ENCODE assay signal across 10 mouse cellular contexts in genomic region chr13:54757093-54757830, GRCm38 (mm10). TPM values are rescaled to one million over a fixed set of nuclear protein-coding genes. Genes with fewer than 3 reads are reported as not detected.
DNase-seq lines count a peak whose midpoint lies in the region; ATAC-seq and TF ChIP-seq lines count a peak whose summit lies in the region.
"Had no signal": no experiment of that assay in that cellular context is flagged by ENCODE, and none has a peak within 500 bp of the region (broad histone marks: within the 10 kb centered on the region; RNA-seq: fewer than 3 reads in every experiment).

No protein-coding gene starts in this region.

- H3K27me3 ChIP-seq in kidney, embryonic 14.5 days (ENCODE audit: control insufficient read depth, insufficient read depth, low read length) = peaks cover 24% of the 10 kb centered on the region
- H3K27me3 ChIP-seq in forebrain, embryonic 15.5 days = no peaks in the 10 kb centered on the region
- peaks cover 64% of the 10 kb centered on the region for H3K27me3 ChIP-seq in midbrain, embryonic 12.5 days

- no peak overlapping the region for H3K9ac ChIP-seq in kidney, embryonic 14.5 days (ENCODE audit: low read depth, low read length)
- peak overlapping the region; percentile 49 for H3K9ac ChIP-seq in forebrain, embryonic 15.5 days (replicated peaks)
- peak overlapping the region; percentile 50 for H3K9ac ChIP-seq in midbrain, embryonic 12.5 days (replicated peaks)
- H3K9ac ChIP-seq: liver, embryonic 14.5 days had no signal

- WGBS in kidney, embryonic 14.5 days = 45% methylated on average over 10 of the region's 10 CpGs
- WGBS in forebrain, embryonic 15.5 days = 20% methylated on average over 10 of the region's 10 CpGs
- WGBS in midbrain, embryonic 12.5 days = 40% methylated on average over 9 of the region's 10 CpGs

- no peaks in the 10 kb centered on the region for H3K9me3 ChIP-seq in kidney, embryonic 14.5 days (ENCODE audit: control insufficient read depth, low read length)
- H3K9me3 ChIP-seq in forebrain, embryonic 15.5 days = no peaks in the 10 kb centered on the region
- H3K9me3 ChIP-seq in midbrain, embryonic 12.5 days = no peaks in the 10 kb centered on the region

- TF ChIP-seq CTCF in brain, embryonic 14.5 days (IDR thresholded peaks at IDR 0.05; ENCODE audit: borderline replicate concordance, extremely low read depth, insufficient read depth, insufficient read length) = no peak

- peaks cover 7% of the 10 kb centered on the region; the same call in 1 of the 2 replicates for H3K4me1 ChIP-seq in kidney, embryonic 14.5 days (ENCODE audit: control insufficient read depth, insufficient read depth, low read length)
- H3K4me1 ChIP-seq in forebrain, embryonic 15.5 days = peaks cover 78% of the 10 kb centered on the region
- peaks cover 50% of the 10 kb centered on the region for H3K4me1 ChIP-seq in midbrain, embryonic 12.5 days

- DNase-seq in kidney, postnatal 10 days = no peak
- DNase-seq in brain, embryonic 14.5 days (ENCODE audit: low read depth) = peak; percentile 88
- DNase-seq in layer of hippocampus, adult 11-12 months (ENCODE audit: low spot score) = no peak
- no peak for DNase-seq in adrenal gland, adult (ENCODE audit: inconsistent age in 2 of 2, low spot score in 1 of 2)
- DNase-seq: thymus, adult 2 months had no signal

- H3K4me3 ChIP-seq in kidney, embryonic 14.5 days (ENCODE audit: low read length) = peak overlapping the region; percentile 34
- H3K4me3 ChIP-seq in forebrain, embryonic 15.5 days = peak overlapping the region; percentile 55
- H3K4me3 ChIP-seq in midbrain, embryonic 12.5 days = peak overlapping the region; percentile 41

- no peak overlapping the region for H3K27ac ChIP-seq in kidney, embryonic 14.5 days (ENCODE audit: low read depth, low read length)
- peak overlapping the region; percentile 97 for H3K27ac ChIP-seq in forebrain, embryonic 15.5 days (replicated peaks)
- peak overlapping the region; percentile 88 for H3K27ac ChIP-seq in midbrain, embryonic 12.5 days (replicated peaks)
- H3K27ac ChIP-seq: liver, embryonic 14.5 days had no signal

- H3K4me2 ChIP-seq in kidney, embryonic 14.5 days (replicated peaks; ENCODE audit: low read depth, low read length) = peak overlapping the region; percentile 65
- H3K4me2 ChIP-seq in forebrain, embryonic 15.5 days (replicated peaks) = peak overlapping the region; percentile 84
- peak overlapping the region; percentile 81 for H3K4me2 ChIP-seq in midbrain, embryonic 12.5 days (replicated peaks)

- no peak for TF ChIP-seq POLR2A in brain, embryonic 14.5 days (IDR thresholded peaks at IDR 0.05; ENCODE audit: borderline replicate concordance, extremely low read depth, insufficient read depth, insufficient read length, poor library complexity, severe bottlenecking)

- no peaks in the 10 kb centered on the region for H3K36me3 ChIP-seq in kidney, embryonic 14.5 days (ENCODE audit: control insufficient read depth, insufficient read depth, low read length)
- no peaks in the 10 kb centered on the region for H3K36me3 ChIP-seq in forebrain, embryonic 15.5 days
- no peaks in the 10 kb centered on the region for H3K36me3 ChIP-seq in midbrain, embryonic 12.5 days

- ATAC-seq in kidney, embryonic 14.5 days (ENCODE audit: low FRiP score, low TSS enrichment) = no peak
- no peak for ATAC-seq in forebrain, embryonic 15.5 days (replicated peaks)
- no peak for ATAC-seq in midbrain, embryonic 12.5 days (ENCODE audit: low FRiP score, low read depth)
- no peak for ATAC-seq in megakaryocyte, adult 5-6 weeks (ENCODE audit: poor library complexity, severe bottlenecking)

RNA-seq across cellular contexts. Expression of gene Gprin1, which starts 7.6 kb away (rescaled TPM):
- 0.31 and 0.41 TPM in 2 replicates for polyA plus RNA-seq in kidney, embryonic 14.5 days (2014; fragmentation: Nextera tagmentation; extraction: Ambion mirVana)
- 77.7 and 109 TPM in 2 replicates for polyA plus RNA-seq in brain, embryonic 14.5 days (2012; rRNA removed)
- 15.6 and 22.5 TPM in 2 replicates for polyA plus RNA-seq in forebrain, embryonic 15.5 days (2015; fragmentation: Nextera tagmentation; extraction: Ambion mirVana)
- 12.6 and 16.7 TPM in 2 replicates for polyA plus RNA-seq in midbrain, embryonic 12.5 days (2016; fragmentation: Nextera tagmentation; extraction: Ambion mirVana)
- total RNA-seq in megakaryocyte, adult 5-6 weeks (2015) = not detected in 2 replicates
- not detected in 2 replicates for total RNA-seq in megakaryocyte, adult 5-6 weeks (2017)

RNA-seq across cellular contexts. Expression of gene Sncb, which starts 9.1 kb away (rescaled TPM):
- polyA plus RNA-seq in kidney, embryonic 14.5 days (2014; fragmentation: Nextera tagmentation; extraction: Ambion mirVana) = not detected in 2 replicates
- 45.8 and 73.6 TPM in 2 replicates for polyA plus RNA-seq in brain, embryonic 14.5 days (2012; rRNA removed)
- 23.3 and 25.0 TPM in 2 replicates for polyA plus RNA-seq in forebrain, embryonic 15.5 days (2015; fragmentation: Nextera tagmentation; extraction: Ambion mirVana)
- 1.4 and 2.2 TPM in 2 replicates for polyA plus RNA-seq in midbrain, embryonic 12.5 days (2016; fragmentation: Nextera tagmentation; extraction: Ambion mirVana)
- not detected in 2 replicates for total RNA-seq in megakaryocyte, adult 5-6 weeks (2015)
- not detected in 2 replicates for total RNA-seq in megakaryocyte, adult 5-6 weeks (2017)

RNA-seq across cellular contexts. Expression of gene Eif4e1b, which starts 26.5 kb away (rescaled TPM):
- polyA plus RNA-seq in kidney, embryonic 14.5 days (2014; fragmentation: Nextera tagmentation; extraction: Ambion mirVana) = not detected in 2 replicates
- polyA plus RNA-seq in brain, embryonic 14.5 days (2012; rRNA removed) = not detected in 2 replicates
- not detected in 2 replicates for polyA plus RNA-seq in forebrain, embryonic 15.5 days (2015; fragmentation: Nextera tagmentation; extraction: Ambion mirVana)
- not detected in 2 replicates for polyA plus RNA-seq in midbrain, embryonic 12.5 days (2016; fragmentation: Nextera tagmentation; extraction: Ambion mirVana)
- not detected in 2 replicates for total RNA-seq in megakaryocyte, adult 5-6 weeks (2015)
- total RNA-seq in megakaryocyte, adult 5-6 weeks (2017) = not detected in 2 replicates
- polyA plus RNA-seq: liver, embryonic 14.5 days; thymus, adult 2 months had no signal

RNA-seq across cellular contexts. Expression of gene Tspan17, which starts 31.9 kb away (rescaled TPM):
- 5.2 and 6.4 TPM in 2 replicates for polyA plus RNA-seq in kidney, embryonic 14.5 days (2014; fragmentation: Nextera tagmentation; extraction: Ambion mirVana)
- 14.4 and 23.1 TPM in 2 replicates for polyA plus RNA-seq in brain, embryonic 14.5 days (2012; rRNA removed)
- 20.5 and 22.9 TPM in 2 replicates for polyA plus RNA-seq in forebrain, embryonic 15.5 days (2015; fragmentation: Nextera tagmentation; extraction: Ambion mirVana)
- polyA plus RNA-seq in midbrain, embryonic 12.5 days (2016; fragmentation: Nextera tagmentation; extraction: Ambion mirVana) = 25.7 and 28.2 TPM in 2 replicates
- 6.7 and 14.2 TPM in 2 replicates for total RNA-seq in megakaryocyte, adult 5-6 weeks (2015)
- total RNA-seq in megakaryocyte, adult 5-6 weeks (2017) = 9.6 and 10.1 TPM in 2 replicates

RNA-seq across cellular contexts. Expression of gene Cdhr2, which starts 56.0 kb away (rescaled TPM):
- polyA plus RNA-seq in kidney, embryonic 14.5 days (2014; fragmentation: Nextera tagmentation; extraction: Ambion mirVana) = 1.2 and 1.9 TPM in 2 replicates
- 0.05 and 0.16 TPM in 2 replicates for polyA plus RNA-seq in brain, embryonic 14.5 days (2012; rRNA removed)
- 0.05 and 0.29 TPM in 2 replicates for polyA plus RNA-seq in forebrain, embryonic 15.5 days (2015; fragmentation: Nextera tagmentation; extraction: Ambion mirVana)
- polyA plus RNA-seq in midbrain, embryonic 12.5 days (2016; fragmentation: Nextera tagmentation; extraction: Ambion mirVana) = 0.04 and 0.10 TPM in 2 replicates
- total RNA-seq in megakaryocyte, adult 5-6 weeks (2015) = not detected in 2 replicates
- not detected in 2 replicates for total RNA-seq in megakaryocyte, adult 5-6 weeks (2017)
